Mouse (Mus musculus) lung, postnatal 0 days (tissue): ENCODE measurements around the gene Olfr1040.

Source experiments
- CTCF ChIP-seq: IDR thresholded peaks from 2 replicates; pipeline ENCODE4 v1.5.1; 2016; ENCODE audit warnings: antibody characterized with exemption, mild to moderate bottlenecking
- EP300 ChIP-seq: IDR thresholded peaks from 2 replicates; pipeline ENCODE4 v1.6.1; 2016; ENCODE audit warnings: antibody characterized with exemption, mild to moderate bottlenecking, control low read depth

DNA sequence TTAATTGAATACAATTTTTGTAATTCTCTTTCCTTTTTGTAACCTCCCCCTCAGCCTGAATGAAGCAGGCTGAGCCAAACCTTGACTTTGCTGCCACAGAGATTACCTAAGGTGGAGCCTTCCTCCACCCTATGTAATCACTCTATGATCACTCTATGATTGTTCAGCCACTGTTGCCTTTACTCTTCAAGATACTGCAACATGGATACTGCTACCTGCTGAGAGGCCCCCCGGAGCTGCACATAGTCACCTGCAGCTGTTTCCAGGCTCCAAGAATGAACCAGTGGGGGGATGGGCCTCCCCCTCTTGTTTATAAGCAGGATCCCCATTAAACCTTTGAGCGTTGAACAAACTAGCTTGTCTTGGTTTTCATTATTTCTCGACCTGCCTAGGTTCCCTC is 33.4 kb upstream of the Olfr1040 start:
- TF ChIP-seq CTCF (no peak), EP300 (no peak)
